Mouse (Mus musculus) cerebellum, adult 18-20 months (tissue): ENCODE results near the gene Trpm4.
"Not testable (repeated sequence)": the region's sequence is repeated elsewhere in the genome, so short reads cannot be mapped to it uniquely, and the experiment has no call there.

ENCODE experiments used
- DNase-seq, 2 experiments: peaks; one replicate each; pipeline ENCODE4 v3.0.0; 2021

The Trpm4 gene

DNA sequence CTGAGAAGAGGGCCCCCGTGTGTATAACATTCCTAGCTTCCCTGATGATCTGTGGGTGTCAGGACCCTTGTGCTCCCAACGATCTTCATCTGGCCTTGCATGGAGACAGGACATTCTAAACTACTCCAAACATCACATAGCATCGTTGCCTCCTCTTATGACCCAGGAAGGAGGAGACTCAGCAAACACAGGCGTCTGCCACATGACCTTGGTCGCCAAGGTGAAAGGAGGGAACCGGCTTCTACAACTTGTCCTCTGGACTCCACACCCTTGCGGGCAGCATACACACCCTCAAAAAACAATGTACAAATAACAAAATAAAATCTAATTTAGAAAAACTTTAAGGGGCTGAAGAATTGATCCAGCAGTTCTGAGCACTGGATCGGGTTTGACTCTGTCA, 21.6 kb downstream of the Trpm4 start:
- DNase-seq, result no peak

- peak; percentile 60 to 66 for DNase-seq
Observed at GRCm38 (mm10) chr7:45309455-45309854, 24.1 kb downstream of the Trpm4 start.

DNA sequence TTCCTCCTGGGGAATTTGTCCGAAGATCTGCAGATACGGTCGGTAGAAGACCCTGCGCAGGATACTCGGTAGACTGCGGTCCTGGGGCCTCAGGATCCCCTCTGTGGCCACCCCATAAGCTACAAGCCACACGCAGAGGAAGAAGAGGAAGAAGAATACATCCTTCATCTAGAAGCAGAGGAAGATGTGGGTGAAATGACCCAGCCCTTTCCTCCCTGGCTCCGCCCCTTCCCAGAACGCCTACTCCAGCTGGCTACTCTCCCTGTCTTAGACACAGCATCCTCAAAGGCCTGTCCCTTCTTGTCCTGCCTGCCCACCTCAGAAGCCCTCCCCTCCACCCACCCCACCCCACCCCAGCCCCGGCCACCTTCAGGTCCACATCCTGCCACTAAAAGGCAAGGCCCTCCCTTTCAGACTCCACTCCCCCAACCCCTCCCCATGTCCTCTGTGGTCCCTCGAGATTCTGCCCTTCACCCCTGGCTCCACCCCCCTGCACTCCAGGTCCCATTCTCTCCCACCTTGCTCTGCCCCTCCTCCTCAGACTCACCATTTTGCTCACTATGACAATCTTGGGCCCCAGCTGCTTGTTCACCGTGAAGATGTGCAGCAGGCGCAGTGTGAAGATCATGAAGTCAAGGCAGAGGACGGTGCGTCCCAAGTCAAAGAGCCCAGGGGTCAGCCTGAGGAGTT, 24.9 kb downstream of the Trpm4 start:
- DNase-seq, result no peak

- DNase-seq, result peak; percentile 85 to 88
Observed at GRCm38 (mm10) chr7:45305275-45305674, 28.3 kb downstream of the Trpm4 start.

- DNase-seq, result no peak
Observed at GRCm38 (mm10) chr7:45304869-45305268, 28.7 kb downstream of the Trpm4 start.

GRCm38 (mm10) chr7:45302626-45303025, 31.0 kb downstream of the Trpm4 start:
- no peak for DNase-seq

GRCm38 (mm10) chr7:45300270-45300669, 33.3 kb downstream of the Trpm4 start:
- DNase-seq, result peak; percentile 81 to 86

DNA sequence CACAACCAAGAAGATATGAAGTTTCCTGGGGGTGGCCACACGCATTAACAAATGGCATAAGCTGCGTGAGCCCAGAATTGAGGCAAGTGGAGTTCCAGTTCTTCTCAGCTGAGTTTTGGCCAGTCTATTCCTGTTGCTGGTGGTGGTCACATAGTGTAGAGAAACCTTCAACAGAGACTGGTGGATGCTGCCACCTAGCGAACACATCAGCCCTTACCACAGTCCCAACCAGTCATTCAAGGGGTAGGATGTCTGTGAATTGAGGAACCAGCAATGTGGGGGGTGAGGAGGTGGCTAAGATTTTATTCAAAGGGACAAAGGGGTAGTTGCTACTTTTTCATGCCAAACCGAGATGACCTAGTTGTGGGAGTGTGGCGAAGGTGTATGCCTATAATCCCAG, 33.8 kb downstream of the Trpm4 start:
- DNase-seq, result peak; percentile 50 to 52

- DNase-seq, result no peak
Observed at GRCm38 (mm10) chr7:45297563-45297962, 36.0 kb downstream of the Trpm4 start.

DNA sequence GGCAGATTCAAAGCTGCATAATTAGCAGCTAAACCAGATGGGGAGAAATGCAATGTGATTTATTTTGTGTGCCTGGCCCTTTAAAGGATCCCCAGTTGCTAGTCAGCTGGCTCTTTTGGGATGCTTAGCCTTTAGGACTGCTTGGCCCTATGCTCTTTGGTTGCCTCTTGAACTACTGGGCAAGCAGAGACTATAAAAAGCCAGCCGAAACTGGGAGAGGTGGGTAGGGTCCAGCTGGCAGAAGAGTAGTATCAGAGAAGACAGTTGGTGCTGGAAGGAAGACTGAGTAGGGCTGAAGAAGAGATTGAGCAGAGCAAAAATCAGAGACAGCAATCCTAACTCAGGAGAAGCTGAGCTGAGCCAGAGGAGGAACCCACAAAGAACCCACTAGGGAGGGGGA, 37.0 kb downstream of the Trpm4 start:
- no peak for DNase-seq

GRCm38 (mm10) chr7:45286486-45286885, 47.1 kb downstream of the Trpm4 start:
- DNase-seq, result no peak

DNA sequence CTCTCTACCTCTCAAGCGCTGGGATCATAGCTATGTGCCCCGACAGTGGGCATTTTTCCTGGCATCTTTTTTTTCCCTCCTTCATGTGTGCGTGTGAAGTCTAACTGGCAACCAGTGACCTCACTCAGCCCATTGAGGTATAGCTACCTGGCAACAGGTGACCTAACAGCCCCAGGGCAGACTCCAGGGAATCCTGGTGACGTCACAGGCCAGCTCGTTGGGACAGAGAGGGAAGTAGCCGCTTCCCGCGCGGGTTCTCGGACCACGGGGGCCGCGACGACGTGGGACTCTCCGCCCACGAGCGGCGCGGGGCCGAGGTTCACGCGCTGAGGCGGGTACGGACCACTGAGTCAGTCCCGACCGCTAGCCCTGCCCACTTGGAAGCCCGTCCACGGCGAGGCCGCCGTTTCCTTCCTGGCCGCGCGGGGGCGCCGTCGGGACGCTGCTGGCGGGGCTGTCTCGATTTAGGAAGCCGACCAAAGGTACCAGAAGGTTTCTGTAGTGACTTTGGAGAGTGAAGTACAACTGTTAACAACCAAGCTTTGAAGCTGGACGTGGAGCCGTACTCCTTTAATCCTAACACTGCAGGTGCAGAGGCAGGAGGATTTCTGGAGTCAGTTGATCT, 56.3 kb downstream of the Trpm4 start, which contains the start of gene Slc6a21:
Slc6a21 (plus strand) TSS at position 378 of the 625 bp plus-strand sequence.
- peak; percentile 65 to 84 for DNase-seq

GRCm38 (mm10) chr7:45273672-45274071, 59.9 kb downstream of the Trpm4 start:
- DNase-seq, result no peak

- DNase-seq, result no peak
Observed at GRCm38 (mm10) chr7:45272786-45273412, 60.7 kb downstream of the Trpm4 start.

DNA sequence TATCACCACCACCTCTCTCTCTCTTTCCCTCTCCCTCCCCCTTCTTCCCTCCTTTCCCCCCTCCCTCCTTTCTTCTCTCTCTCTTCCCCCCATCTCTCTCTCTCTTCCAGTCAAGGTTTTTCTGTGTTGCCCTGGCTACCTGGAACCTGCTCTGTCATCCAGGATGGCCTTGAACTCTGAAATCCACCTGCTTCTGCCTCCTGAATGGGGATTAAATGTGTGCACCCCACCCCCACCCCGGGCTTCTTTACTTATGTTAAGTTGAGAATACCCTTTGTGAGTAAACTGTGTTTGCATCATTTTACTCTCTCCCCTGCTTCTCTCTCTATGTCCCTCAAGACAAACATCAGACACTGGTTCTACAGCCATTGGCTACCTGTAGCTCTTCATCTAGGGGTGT, 68.1 kb downstream of the Trpm4 start:
- DNase-seq, result no peak

DNA sequence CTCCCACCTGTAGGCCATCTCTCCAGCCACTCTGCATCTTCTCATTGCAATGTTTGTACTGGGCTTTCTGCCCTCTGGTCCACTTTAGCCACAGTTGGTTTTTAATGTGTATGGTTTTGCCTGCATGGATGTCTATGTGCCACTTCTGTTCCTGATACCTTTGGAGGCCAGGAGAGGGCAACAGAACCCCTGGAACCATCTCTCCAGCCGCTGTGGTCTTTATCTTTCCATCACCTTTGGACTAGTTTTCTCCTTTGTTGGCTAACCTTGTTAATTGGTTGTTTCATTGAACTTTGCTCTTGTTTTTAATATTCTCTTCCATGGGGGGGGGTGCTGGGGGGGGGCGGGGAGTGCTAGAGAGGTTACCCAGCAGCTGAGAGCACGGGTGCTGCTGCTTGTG, 69.2 kb downstream of the Trpm4 start:
- DNase-seq, result no peak

GRCm38 (mm10) chr7:45263006-45263607, 70.5 kb downstream of the Trpm4 start:
- no peak for DNase-seq

DNA sequence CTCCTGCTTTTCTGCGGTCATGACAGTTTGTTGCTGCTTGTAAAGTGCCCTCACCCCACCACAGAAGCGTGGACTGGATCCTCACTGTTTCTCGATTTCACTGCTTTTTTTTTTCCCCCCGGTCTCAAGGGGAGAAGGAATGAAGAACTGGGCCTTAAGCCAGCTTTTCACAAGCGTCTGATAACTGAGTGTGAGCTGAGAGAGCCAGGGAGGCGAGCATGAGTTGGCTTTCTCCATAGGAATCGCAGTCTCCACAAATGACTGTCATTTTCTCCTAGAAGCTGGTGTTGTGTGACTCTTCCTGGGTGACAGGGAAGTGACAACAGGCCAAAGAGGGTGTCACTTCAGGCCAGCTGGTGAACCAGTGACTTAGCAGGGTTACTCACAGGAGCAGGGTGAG, 71.3 kb downstream of the Trpm4 start:
- DNase-seq, result no peak

- DNase-seq, result no peak
Observed at GRCm38 (mm10) chr7:45259281-45259680, 74.3 kb downstream of the Trpm4 start.

- no peak for DNase-seq
Observed at GRCm38 (mm10) chr7:45257063-45257840, 76.3 kb downstream of the Trpm4 start.

GRCm38 (mm10) chr7:45255822-45256221, 77.8 kb downstream of the Trpm4 start:
- DNase-seq, result not testable (repeated sequence)

DNA sequence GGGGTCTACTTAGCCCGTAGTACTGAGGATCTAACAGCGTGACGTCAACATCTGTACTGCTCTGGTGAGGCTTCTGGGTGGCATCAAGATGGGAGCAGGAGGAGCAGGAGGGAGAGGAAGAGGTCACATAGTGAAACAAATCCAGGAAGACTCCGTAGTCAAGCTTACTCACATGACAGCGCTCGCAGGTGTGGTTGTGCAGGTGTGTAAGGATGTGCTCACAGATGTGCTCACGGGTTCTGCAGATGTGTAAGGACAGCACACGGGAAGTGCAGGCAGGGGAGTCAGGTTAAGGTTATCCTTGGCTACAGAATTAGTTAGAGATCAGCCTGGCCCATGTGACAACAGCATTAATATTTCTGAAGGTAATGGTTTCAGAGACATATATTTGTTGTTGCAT, 79.8 kb downstream of the Trpm4 start:
- DNase-seq, result no peak
